Mouse (Mus musculus) MEL (cell line): ENCODE data around the gene Calcb.

ENCODE experiments used
- CTCF ChIP-seq, 3 experiments: IDR thresholded peaks in 2 of 3; conservative IDR thresholded peaks in 1 of 3; 2 replicates each; pipeline ENCODE4 v1.5.1; 2011 to 2012; ENCODE audit warnings: low read length in 3 of 3, low read depth in 2 of 3, mild to moderate bottlenecking in 2 of 3, improper control_type of control experiment in 1 of 3, inconsistent platforms in 1 of 3, mixed read lengths in 1 of 3, moderate library complexity in 1 of 3; ENCODE audit not compliant: control insufficient read depth in 1 of 3, insufficient read depth in 1 of 3, poor library complexity in 1 of 3, severe bottlenecking in 1 of 3
- ELF1 ChIP-seq: IDR thresholded peaks from 2 replicates; pipeline ENCODE4 v1.6.1; 2014; ENCODE audit warnings: low read depth, mild to moderate bottlenecking, inconsistent platforms, low read length, improper control_type of control experiment, moderate library complexity
- GATA1 ChIP-seq: IDR thresholded peaks from 2 replicates; pipeline ENCODE4 v1.6.1; 2011; ENCODE audit warnings: low read depth, low read length, improper control_type of control experiment
- HCFC1 ChIP-seq: IDR thresholded peaks from 2 replicates; pipeline ENCODE4 v1.6.1; 2012; ENCODE audit warnings: low read depth, mild to moderate bottlenecking, inconsistent platforms, low read length, improper control_type of control experiment, moderate library complexity
- MAFK ChIP-seq: IDR thresholded peaks from 2 replicates; pipeline ENCODE4 v1.6.1; 2011; ENCODE audit warnings: low read depth, mild to moderate bottlenecking, low read length, improper control_type of control experiment, borderline replicate concordance
- MAZ ChIP-seq: IDR thresholded peaks from 2 replicates; pipeline ENCODE4 v1.6.1; 2012; ENCODE audit warnings: low read depth, mild to moderate bottlenecking, inconsistent platforms, low read length, improper control_type of control experiment
- MEF2A ChIP-seq: IDR thresholded peaks from 2 replicates; pipeline ENCODE4 v1.6.1; 2014; ENCODE audit warnings: low read depth, mild to moderate bottlenecking, inconsistent platforms, low read length, improper control_type of control experiment; ENCODE audit not compliant: poor library complexity, insufficient replicate concordance, severe bottlenecking; ENCODE audit errors: extremely low read depth
- MXI1 ChIP-seq: IDR thresholded peaks from 2 replicates; pipeline ENCODE4 v1.6.1; 2011; ENCODE audit warnings: mild to moderate bottlenecking, low read depth, low read length, improper control_type of control experiment
- MYC ChIP-seq: IDR thresholded peaks from 2 replicates; pipeline ENCODE4 v1.6.1; 2011; ENCODE audit warnings: low read depth, mild to moderate bottlenecking, low read length, improper control_type of control experiment, moderate library complexity
- POLR2A ChIP-seq, 2 experiments: IDR thresholded peaks; 2 replicates each; pipeline ENCODE4 v1.6.1; 2011 to 2012; ENCODE audit warnings: low read length in 2 of 2, mild to moderate bottlenecking in 2 of 2, control low read depth in 1 of 2, improper control_type of control experiment in 1 of 2, low read depth in 1 of 2, moderate library complexity in 1 of 2; ENCODE audit not compliant: control insufficient read depth in 1 of 2, insufficient read depth in 1 of 2, poor library complexity in 1 of 2
- UBTF ChIP-seq: IDR thresholded peaks from 2 replicates; pipeline ENCODE4 v1.6.1; 2012; ENCODE audit warnings: low read depth, mild to moderate bottlenecking, inconsistent platforms, low read length, improper control_type of control experiment, moderate library complexity, borderline replicate concordance; ENCODE audit not compliant: insufficient read depth
- USF2 ChIP-seq, 2 experiments: IDR thresholded peaks; 2 replicates each; pipeline ENCODE4 v1.6.1; 2011 to 2012; ENCODE audit warnings: improper control_type of control experiment in 2 of 2, low read length in 2 of 2, borderline replicate concordance in 1 of 2, inconsistent platforms in 1 of 2, low read depth in 1 of 2, mild to moderate bottlenecking in 1 of 2; ENCODE audit not compliant: insufficient read depth in 1 of 2

- TF ChIP-seq CTCF (IDR thresholded peaks at IDR 0.05 in 2 of 3, conservative IDR thresholded peaks at IDR 0.05 in 1 of 3; ENCODE audit: control insufficient read depth in 1 of 3, insufficient read depth in 1 of 3, low read depth in 2 of 3, low read length in 3 of 3, poor library complexity in 1 of 3, severe bottlenecking in 1 of 3): no peak
- no peak for TF ChIP-seq HCFC1
- no peak for TF ChIP-seq MXI1
- no peak for TF ChIP-seq POLR2A (IDR thresholded peaks at IDR 0.05; ENCODE audit: control insufficient read depth in 1 of 2, insufficient read depth in 1 of 2, low read depth in 1 of 2, low read length in 2 of 2, poor library complexity in 1 of 2)
- no peak for TF ChIP-seq GATA1
- TF ChIP-seq MAZ: no peak
- no peak for TF ChIP-seq MEF2A
- no peak for TF ChIP-seq ELF1
- no peak for TF ChIP-seq MAFK
- TF ChIP-seq USF2 (IDR thresholded peaks at IDR 0.05; ENCODE audit: borderline replicate concordance in 1 of 2, insufficient read depth in 1 of 2, low read depth in 1 of 2, low read length in 2 of 2): no peak
- no peak for TF ChIP-seq MYC
- TF ChIP-seq UBTF: no peak
These were observed 50.6 kb downstream of the Calcb start for GRCm38 (mm10) chr7:114769041-114769440.
